8 mouse cellular contexts compared by ENCODE assay signal in the genomic region with DNA sequence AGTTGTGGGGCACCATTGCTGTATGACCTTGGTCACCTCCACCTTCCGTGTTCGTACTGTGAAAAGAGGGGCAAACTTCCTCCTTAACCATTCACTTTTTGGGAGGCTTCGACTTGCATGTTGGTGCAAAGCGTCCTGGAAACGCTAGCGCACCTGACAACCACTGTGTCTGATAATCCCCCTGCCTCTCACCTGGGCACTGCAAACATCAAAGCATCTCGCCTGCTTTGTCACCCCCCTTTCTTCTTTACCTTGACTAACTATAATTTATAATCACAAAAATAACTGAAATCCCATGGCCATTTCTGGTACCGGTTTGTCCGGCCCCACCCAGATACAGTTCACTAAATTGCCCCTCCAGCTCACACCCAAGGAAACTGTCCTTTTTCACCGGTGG. TPM values are rescaled to one million over a fixed set of nuclear protein-coding genes. Genes with fewer than 3 reads are reported as not detected.
DNase-seq lines count a peak whose midpoint lies in the region; ATAC-seq and TF ChIP-seq lines count a peak whose summit lies in the region.

No protein-coding gene starts in this region.

- peak overlapping the region; percentile 70 for H3K4me2 ChIP-seq in kidney, embryonic 16.5 days (replicated peaks; ENCODE audit: low read depth, low read length)
- peak overlapping the region; percentile 94 for H3K4me2 ChIP-seq in hindbrain, embryonic 12.5 days (replicated peaks)
- H3K4me2 ChIP-seq in midbrain, embryonic 13.5 days (replicated peaks) = peak overlapping the region; percentile 94

- H3K9ac ChIP-seq in kidney, embryonic 16.5 days (replicated peaks; ENCODE audit: low read length) = peak overlapping the region; percentile 52
- peak overlapping the region; percentile 70 for H3K9ac ChIP-seq in hindbrain, embryonic 12.5 days
- peak overlapping the region; percentile 70 for H3K9ac ChIP-seq in midbrain, embryonic 13.5 days (replicated peaks)

- no peak for DNase-seq in kidney, adult 9 months
- DNase-seq in adrenal gland, postnatal 25 days = no peak
- no peak for DNase-seq in left cerebral cortex, adult 18-20 months (ENCODE audit: low spot score in 2 of 2)
- no peak for DNase-seq in kidney, adult 11 months

- H3K4me1 ChIP-seq in kidney, embryonic 16.5 days (ENCODE audit: insufficient read depth, low read length) = peaks cover 38% of the 10 kb centered on the region
- H3K4me1 ChIP-seq in bone marrow macrophage, adult 2 months (ENCODE audit: control insufficient read depth, insufficient read depth, low read length) = peaks cover 23% of the 10 kb centered on the region
- peaks cover 40% of the 10 kb centered on the region for H3K4me1 ChIP-seq in hindbrain, embryonic 12.5 days
- peaks cover 52% of the 10 kb centered on the region for H3K4me1 ChIP-seq in midbrain, embryonic 13.5 days (replicated peaks)

- H3K4me3 ChIP-seq in kidney, embryonic 16.5 days (ENCODE audit: low read length) = peak overlapping the region; percentile 96
- peak overlapping the region; percentile 69 for H3K4me3 ChIP-seq in bone marrow macrophage, adult 2 months (ENCODE audit: insufficient read depth, low read length)
- peak overlapping the region; percentile 67 for H3K4me3 ChIP-seq in hindbrain, embryonic 12.5 days
- H3K4me3 ChIP-seq in midbrain, embryonic 13.5 days (replicated peaks) = peak overlapping the region; percentile 81

- no peak for ATAC-seq in kidney, embryonic 16.5 days (ENCODE audit: low FRiP score, low TSS enrichment)
- ATAC-seq in hindbrain, embryonic 12.5 days (ENCODE audit: low FRiP score) = no peak
- 0 out of 2 replicates have a peak, but pooled peaks have one; percentile 0 for ATAC-seq in midbrain, embryonic 13.5 days

- no peaks in the 10 kb centered on the region for H3K27me3 ChIP-seq in kidney, embryonic 16.5 days (ENCODE audit: insufficient read depth, low read length)
- no peaks in the 10 kb centered on the region for H3K27me3 ChIP-seq in hindbrain, embryonic 12.5 days
- no peaks in the 10 kb centered on the region for H3K27me3 ChIP-seq in midbrain, embryonic 13.5 days

- H3K36me3 ChIP-seq in kidney, embryonic 16.5 days (ENCODE audit: insufficient read depth, low read length) = no peaks in the 10 kb centered on the region
- H3K36me3 ChIP-seq in hindbrain, embryonic 12.5 days = no peaks in the 10 kb centered on the region
- H3K36me3 ChIP-seq in midbrain, embryonic 13.5 days = peaks cover 11% of the 10 kb centered on the region

- WGBS in kidney, embryonic 16.5 days = 3% methylated on average over 10 of the region's 10 CpGs
- WGBS in hindbrain, embryonic 12.5 days = 12% methylated on average over 10 of the region's 10 CpGs
- 4% methylated on average over 10 of the region's 10 CpGs for WGBS in midbrain, embryonic 13.5 days

- no peak overlapping the region for H3K27ac ChIP-seq in kidney, embryonic 16.5 days (ENCODE audit: low read length)
- H3K27ac ChIP-seq in bone marrow macrophage, adult 2 months (ENCODE audit: insufficient read depth, low read depth, low read length) = no peak overlapping the region
- H3K27ac ChIP-seq in hindbrain, embryonic 12.5 days = no peak overlapping the region
- H3K27ac ChIP-seq in midbrain, embryonic 13.5 days = no peak overlapping the region

- H3K9me3 ChIP-seq in kidney, embryonic 16.5 days (ENCODE audit: low read length) = no peaks in the 10 kb centered on the region
- H3K9me3 ChIP-seq in hindbrain, embryonic 12.5 days (replicated peaks) = no peaks in the 10 kb centered on the region
- H3K9me3 ChIP-seq in midbrain, embryonic 13.5 days = no peaks in the 10 kb centered on the region

- TF ChIP-seq POLR2A in bone marrow macrophage, adult 2 months (IDR thresholded peaks at IDR 0.05; ENCODE audit: borderline replicate concordance, low read depth, low read length) = no peak

- no peak for TF ChIP-seq CTCF in bone marrow macrophage, adult 2 months (IDR thresholded peaks at IDR 0.05; ENCODE audit: low read depth, low read length)

RNA-seq across cellular contexts. Expression of gene Actr1a, which starts 0.8 kb away (rescaled TPM):
- polyA plus RNA-seq in kidney, embryonic 16.5 days (2015; fragmentation: Nextera tagmentation; extraction: Ambion mirVana) = 143 and 144 TPM in 2 replicates
- 79.0 and 92.5 TPM in 2 replicates for polyA plus RNA-seq in bone marrow macrophage, adult 2 months (2012; ENCODE audit: insufficient read depth, insufficient read length, missing spikeins)
- polyA plus RNA-seq in hindbrain, embryonic 12.5 days (2016; fragmentation: Nextera tagmentation; extraction: Ambion mirVana) = 240 and 246 TPM in 2 replicates
- polyA plus RNA-seq in midbrain, embryonic 13.5 days (2015; fragmentation: Nextera tagmentation; extraction: Ambion mirVana) = 331 and 333 TPM in 2 replicates
- 107 and 113 TPM in 2 replicates for total RNA-seq in adrenal gland, postnatal 25 days (2021)
- total RNA-seq in left cerebral cortex, adult 18-20 months (2021) = 100 to 1,000 TPM; 196 to 198 TPM

RNA-seq across cellular contexts. Expression of gene Sufu, which starts 2.0 kb away (rescaled TPM):
- polyA plus RNA-seq in kidney, embryonic 16.5 days (2015; fragmentation: Nextera tagmentation; extraction: Ambion mirVana) = 50.7 and 54.0 TPM in 2 replicates
- polyA plus RNA-seq in bone marrow macrophage, adult 2 months (2012; ENCODE audit: insufficient read depth, insufficient read length, missing spikeins) = 14.7 and 15.1 TPM in 2 replicates
- 37.7 and 39.3 TPM in 2 replicates for polyA plus RNA-seq in hindbrain, embryonic 12.5 days (2016; fragmentation: Nextera tagmentation; extraction: Ambion mirVana)
- polyA plus RNA-seq in midbrain, embryonic 13.5 days (2015; fragmentation: Nextera tagmentation; extraction: Ambion mirVana) = 27.7 and 28.6 TPM in 2 replicates
- total RNA-seq in adrenal gland, postnatal 25 days (2021) = 20.3 and 27.1 TPM in 2 replicates
- total RNA-seq in left cerebral cortex, adult 18-20 months (2021) = 10 to 100 TPM; 18.4 to 18.6 TPM

RNA-seq across cellular contexts. Expression of gene 2310034G01Rik, which starts 44.6 kb away (rescaled TPM):
- 2.5 and 2.6 TPM in 2 replicates for polyA plus RNA-seq in kidney, embryonic 16.5 days (2015; fragmentation: Nextera tagmentation; extraction: Ambion mirVana)
- 0.67 TPM in 1 of 2 replicates, not detected in the other for polyA plus RNA-seq in bone marrow macrophage, adult 2 months (2012; ENCODE audit: insufficient read depth, insufficient read length, missing spikeins)
- 1.4 and 1.5 TPM in 2 replicates for polyA plus RNA-seq in hindbrain, embryonic 12.5 days (2016; fragmentation: Nextera tagmentation; extraction: Ambion mirVana)
- polyA plus RNA-seq in midbrain, embryonic 13.5 days (2015; fragmentation: Nextera tagmentation; extraction: Ambion mirVana) = 1.7 TPM in 2 replicates
- 1.2 TPM in 1 of 2 replicates, not detected in the other for total RNA-seq in adrenal gland, postnatal 25 days (2021)
- under 1 TPM; 0.79 to 0.98 TPM for total RNA-seq in left cerebral cortex, adult 18-20 months (2021)

RNA-seq across cellular contexts. Expression of gene Mfsd13a, which starts 53.8 kb away (rescaled TPM):
- polyA plus RNA-seq in kidney, embryonic 16.5 days (2015; fragmentation: Nextera tagmentation; extraction: Ambion mirVana) = 14.7 and 16.9 TPM in 2 replicates
- 23.2 and 25.5 TPM in 2 replicates for polyA plus RNA-seq in bone marrow macrophage, adult 2 months (2012; ENCODE audit: insufficient read depth, insufficient read length, missing spikeins)
- polyA plus RNA-seq in hindbrain, embryonic 12.5 days (2016; fragmentation: Nextera tagmentation; extraction: Ambion mirVana) = 7.1 and 7.6 TPM in 2 replicates
- 7.8 and 9.2 TPM in 2 replicates for polyA plus RNA-seq in midbrain, embryonic 13.5 days (2015; fragmentation: Nextera tagmentation; extraction: Ambion mirVana)
- 6.3 and 8.8 TPM in 2 replicates for total RNA-seq in adrenal gland, postnatal 25 days (2021)
- total RNA-seq in left cerebral cortex, adult 18-20 months (2021) = 10 to 100 TPM; 22.7 to 26.4 TPM

RNA-seq across cellular contexts. Expression of gene Cuedc2, which starts 56.2 kb away (rescaled TPM):
- 188 and 198 TPM in 2 replicates for polyA plus RNA-seq in kidney, embryonic 16.5 days (2015; fragmentation: Nextera tagmentation; extraction: Ambion mirVana)
- 136 and 163 TPM in 2 replicates for polyA plus RNA-seq in bone marrow macrophage, adult 2 months (2012; ENCODE audit: insufficient read depth, insufficient read length, missing spikeins)
- 239 and 261 TPM in 2 replicates for polyA plus RNA-seq in hindbrain, embryonic 12.5 days (2016; fragmentation: Nextera tagmentation; extraction: Ambion mirVana)
- 290 TPM in 2 replicates for polyA plus RNA-seq in midbrain, embryonic 13.5 days (2015; fragmentation: Nextera tagmentation; extraction: Ambion mirVana)
- 64.1 and 81.8 TPM in 2 replicates for total RNA-seq in adrenal gland, postnatal 25 days (2021)
- 100 to 1,000 TPM; 199 to 202 TPM for total RNA-seq in left cerebral cortex, adult 18-20 months (2021)
